Mouse (Mus musculus): Measurements from ENCODE around the gene Polr2g. TPM values are rescaled to one million over a fixed set of nuclear protein-coding genes. Genes with fewer than 3 reads are reported as not detected.
A peak's percentile ranks its signal among the peaks of the same experiment; 100 is the strongest.

Polr2g gene
- polyA plus RNA-seq (2012; rRNA removed) (135 and 140 TPM in 2 replicates), polyA plus RNA-seq (2014; fragmentation: Nextera tagmentation; extraction: Ambion mirVana) (153 and 165 TPM in 2 replicates)

DNA sequence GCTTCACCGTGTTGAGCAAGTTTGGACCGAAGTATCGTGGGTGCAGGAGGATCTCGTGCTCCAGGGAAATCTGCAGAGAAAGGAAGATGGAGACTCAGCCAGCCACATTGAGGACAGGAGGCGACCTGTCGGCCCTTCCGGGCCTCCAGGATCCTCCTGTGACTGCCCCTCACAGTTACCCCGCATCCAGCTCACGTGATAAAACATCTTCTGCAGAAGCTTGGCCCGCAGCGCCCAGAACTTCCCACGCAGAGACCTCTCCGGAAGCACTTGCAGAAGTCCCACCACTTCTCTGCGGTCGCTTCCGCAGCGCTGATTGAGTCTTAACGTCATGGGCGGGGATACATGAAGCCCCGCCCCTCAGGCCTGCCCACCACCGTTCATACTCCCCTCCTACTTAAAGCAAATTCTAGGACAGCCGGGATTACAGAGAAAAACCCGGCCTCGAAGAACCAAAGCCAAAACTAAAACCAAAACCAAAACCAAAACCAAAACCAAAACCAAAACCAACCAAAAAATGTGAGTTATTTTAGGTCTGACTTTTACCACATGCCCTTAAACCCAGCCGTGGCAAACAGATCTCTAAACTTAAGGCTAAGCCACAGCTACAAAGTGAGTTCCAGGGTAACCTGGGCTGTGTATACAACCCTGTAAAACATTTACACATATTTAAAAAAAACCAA, at the start of gene Polr2g:
Gene Polr2g (minus strand): TSS at position 314 of the 683 bp plus-strand sequence.
- WGBS, result under 1% methylated on average over 25 of the region's 25 CpGs
- Histone ChIP-seq H3K4me1 (ENCODE audit: control insufficient read depth, insufficient read depth, low read length) (peaks cover 12% of the 10 kb centered on the region), H3K27me3 (ENCODE audit: control insufficient read depth, insufficient read depth, low read length) (no peaks in the 10 kb centered on the region), H3K36me3 (ENCODE audit: control insufficient read depth, insufficient read depth, low read length) (peaks cover 26% of the 10 kb centered on the region), H3K9ac (ENCODE audit: low read depth, low read length, severe bottlenecking) (peak within 1 kb of the TSS; percentile 79), H3K4me3 (replicated peaks; ENCODE audit: low read length) (peak within 1 kb of the TSS; percentile 81), H3K9me3 (ENCODE audit: control insufficient read depth, low read length) (no peaks in the 10 kb centered on the region), H3K4me2 (replicated peaks; ENCODE audit: low read depth, low read length, severe bottlenecking) (peak within 1 kb of the TSS; percentile 57), H3K27ac (replicated peaks; ENCODE audit: low read depth, low read length) (peak within 1 kb of the TSS; percentile 53; the same call in 1 of the 2 replicates)
- peak; percentile 46; the same call in 1 of the 2 replicates for TF ChIP-seq POLR2A (IDR thresholded peaks at IDR 0.05; ENCODE audit: borderline replicate concordance, extremely low read depth, insufficient read depth, insufficient read length)
- DNase-seq (ENCODE audit: low spot score) (peak; percentile 96), ATAC-seq (ENCODE audit: low FRiP score, low read depth) (peak; percentile 75)

GRCm38 (mm10) chr19:8844371-8845129, 46.2 kb upstream of the Polr2g start:
- Histone ChIP-seq H3K4me1 (ENCODE audit: control insufficient read depth, insufficient read depth, low read length) (peaks cover 9% of the 10 kb centered on the region), H3K36me3 (ENCODE audit: control insufficient read depth, insufficient read depth, low read length) (peaks cover 34% of the 10 kb centered on the region), H3K4me3 (replicated peaks; ENCODE audit: low read length) (no peak overlapping the region), H3K27me3 (ENCODE audit: control insufficient read depth, insufficient read depth, low read length) (no peaks in the 10 kb centered on the region), H3K9ac (ENCODE audit: low read depth, low read length, severe bottlenecking) (no peak overlapping the region), H3K27ac (replicated peaks; ENCODE audit: low read depth, low read length) (no peak overlapping the region), H3K9me3 (ENCODE audit: control insufficient read depth, low read length) (no peaks in the 10 kb centered on the region), H3K4me2 (replicated peaks; ENCODE audit: low read depth, low read length, severe bottlenecking) (no peak overlapping the region)
- TF ChIP-seq POLR2A (IDR thresholded peaks at IDR 0.05; ENCODE audit: borderline replicate concordance, extremely low read depth, insufficient read depth, insufficient read length), result no peak
- 56% methylated on average over 5 of the region's 5 CpGs for WGBS
- peak; percentile 85 for DNase-seq (ENCODE audit: low spot score)
- ATAC-seq (ENCODE audit: low FRiP score, low read depth), result no peak

DNA sequence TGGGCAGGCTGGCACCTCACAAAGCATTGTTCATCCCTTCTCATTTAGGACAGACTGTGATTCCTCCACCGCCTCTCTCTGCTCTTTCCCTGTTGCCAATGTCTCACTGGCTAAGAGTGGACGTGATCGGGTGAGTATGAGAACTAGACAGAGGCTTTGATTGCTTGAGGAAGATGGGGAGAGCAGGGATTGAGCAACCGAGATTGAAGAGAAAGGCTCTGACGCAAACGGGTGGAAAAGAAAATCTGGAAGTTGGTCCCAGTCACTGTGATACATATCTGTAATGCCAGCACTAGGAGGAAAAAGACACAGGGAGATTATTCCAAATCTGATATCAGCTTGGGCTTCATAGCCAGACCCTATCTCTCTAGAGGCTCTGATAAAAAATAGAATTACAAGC, 44.6 kb upstream of the Polr2g start:
- Histone ChIP-seq H3K27me3 (ENCODE audit: control insufficient read depth, insufficient read depth, low read length) (no peaks in the 10 kb centered on the region), H3K9me3 (ENCODE audit: control insufficient read depth, low read length) (no peaks in the 10 kb centered on the region), H3K4me3 (replicated peaks; ENCODE audit: low read length) (no peak overlapping the region), H3K4me1 (ENCODE audit: control insufficient read depth, insufficient read depth, low read length) (peaks cover 25% of the 10 kb centered on the region), H3K4me2 (replicated peaks; ENCODE audit: low read depth, low read length, severe bottlenecking) (no peak overlapping the region), H3K9ac (ENCODE audit: low read depth, low read length, severe bottlenecking) (no peak overlapping the region), H3K36me3 (ENCODE audit: control insufficient read depth, insufficient read depth, low read length) (peaks cover 34% of the 10 kb centered on the region), H3K27ac (replicated peaks; ENCODE audit: low read depth, low read length) (no peak overlapping the region)
- ATAC-seq (ENCODE audit: low FRiP score, low read depth) (no peak), DNase-seq (ENCODE audit: low spot score) (no peak)
- 84% methylated on average over 6 of the region's 6 CpGs for WGBS
- no peak for TF ChIP-seq POLR2A (IDR thresholded peaks at IDR 0.05; ENCODE audit: borderline replicate concordance, extremely low read depth, insufficient read depth, insufficient read length)

GRCm38 (mm10) chr19:8841012-8841411, 42.6 kb upstream of the Polr2g start:
- no peaks in the 10 kb centered on the region for H3K9me3 ChIP-seq (ENCODE audit: control insufficient read depth, low read length)
- H3K36me3 ChIP-seq (ENCODE audit: control insufficient read depth, insufficient read depth, low read length), result peaks cover 14% of the 10 kb centered on the region
- WGBS, result 89% methylated on average over 7 of the region's 7 CpGs
- no peak for ATAC-seq (ENCODE audit: low FRiP score, low read depth)
- peaks cover 25% of the 10 kb centered on the region for H3K4me1 ChIP-seq (ENCODE audit: control insufficient read depth, insufficient read depth, low read length)
- H3K4me3 ChIP-seq (replicated peaks; ENCODE audit: low read length), result no peak overlapping the region
- no peak for TF ChIP-seq POLR2A (IDR thresholded peaks at IDR 0.05; ENCODE audit: borderline replicate concordance, extremely low read depth, insufficient read depth, insufficient read length)
- no peak for DNase-seq (ENCODE audit: low spot score)
- no peak overlapping the region for H3K9ac ChIP-seq (ENCODE audit: low read depth, low read length, severe bottlenecking)
- H3K4me2 ChIP-seq (replicated peaks; ENCODE audit: low read depth, low read length, severe bottlenecking), result peak overlapping the region; percentile 56; the same call in 1 of the 2 replicates
- no peak overlapping the region for H3K27ac ChIP-seq (replicated peaks; ENCODE audit: low read depth, low read length)
- H3K27me3 ChIP-seq (ENCODE audit: control insufficient read depth, insufficient read depth, low read length), result no peaks in the 10 kb centered on the region
